ENCODE assay signal across 11 mouse cellular contexts in the genomic region with DNA sequence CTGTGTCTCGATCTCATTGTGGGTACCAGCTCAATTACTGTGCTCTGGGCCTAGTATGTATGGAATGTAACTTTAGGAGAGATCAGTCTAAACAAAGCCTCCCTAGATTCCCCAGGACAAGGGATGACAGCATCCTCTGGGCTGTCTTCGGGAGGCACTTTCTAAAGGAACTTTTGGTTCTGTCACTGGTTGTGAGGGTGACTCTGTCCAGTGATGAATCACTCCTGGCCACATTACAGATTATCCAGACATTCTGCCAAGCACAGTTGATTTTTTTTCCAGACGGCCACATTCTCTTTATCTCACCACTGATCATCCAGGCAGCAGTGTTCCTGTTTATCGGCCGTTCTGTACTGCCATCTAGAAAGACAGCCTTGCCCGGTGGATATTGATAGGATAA.
A peak's percentile ranks its signal among the peaks of the same experiment; 100 is the strongest.
DNase-seq lines count a peak whose midpoint lies in the region; ATAC-seq and TF ChIP-seq lines count a peak whose summit lies in the region.
"Had no signal": no experiment of that assay in that cellular context is flagged by ENCODE, and none has a peak within 500 bp of the region (broad histone marks: within the 10 kb centered on the region; RNA-seq: fewer than 3 reads in every experiment).

No protein-coding gene starts in this region.

- DNase-seq in adrenal gland, adult (ENCODE audit: inconsistent age in 2 of 2, low spot score in 1 of 2): peak; percentile 26 to 64
- DNase-seq in adrenal gland, postnatal 25 days: no peak
- DNase-seq in intestine, embryonic 14.5 days (ENCODE audit: low spot score): no peak
- DNase-seq in brain, embryonic 14.5 days (ENCODE audit: low read depth): peak; percentile 22
- peak; percentile 21 for DNase-seq in lung, postnatal 10 days
- no peak for DNase-seq in spleen, adult 18-20 months
- DNase-seq: kidney, postnatal 10 days had no signal

- TF ChIP-seq POLR2A in brain, embryonic 14.5 days (IDR thresholded peaks at IDR 0.05; ENCODE audit: borderline replicate concordance, extremely low read depth, insufficient read depth, insufficient read length, poor library complexity, severe bottlenecking): no peak

- no peaks in the 10 kb centered on the region for H3K9me3 ChIP-seq in intestine, embryonic 14.5 days (ENCODE audit: control insufficient read depth, low read length)
- H3K9me3 ChIP-seq in intestine, postnatal 0 days (ENCODE audit: control insufficient read depth): no peaks in the 10 kb centered on the region
- H3K9me3 ChIP-seq: neural tube, embryonic 12.5 days had no signal

- no peak overlapping the region for H3K4me3 ChIP-seq in intestine, embryonic 14.5 days (ENCODE audit: low read depth, low read length)
- no peak overlapping the region for H3K4me3 ChIP-seq in intestine, postnatal 0 days (ENCODE audit: low read depth, low read length)
- H3K4me3 ChIP-seq: neural tube, embryonic 12.5 days had no signal

- ATAC-seq in intestine, embryonic 14.5 days (replicated peaks; ENCODE audit: low FRiP score, low TSS enrichment, low read depth): no peak
- no peak for ATAC-seq in intestine, postnatal 0 days
- ATAC-seq in inflammation-experienced regulatory T-cells, adult 6 months: no peak

- H3K9ac ChIP-seq in intestine, embryonic 14.5 days (ENCODE audit: low read length): no peak overlapping the region
- H3K9ac ChIP-seq in intestine, postnatal 0 days (ENCODE audit: low read depth, low read length): no peak overlapping the region
- H3K9ac ChIP-seq: neural tube, embryonic 12.5 days had no signal

- H3K27ac ChIP-seq in intestine, embryonic 14.5 days (ENCODE audit: low read depth): no peak overlapping the region
- no peak overlapping the region for H3K27ac ChIP-seq in intestine, postnatal 0 days (ENCODE audit: low read depth, low read length)
- H3K27ac ChIP-seq: macrophage; neural tube, embryonic 12.5 days had no signal

- peak overlapping the region; percentile 29 for H3K4me2 ChIP-seq in intestine, embryonic 14.5 days (ENCODE audit: low read length)
- H3K4me2 ChIP-seq in intestine, postnatal 0 days (replicated peaks; ENCODE audit: low read depth): no peak overlapping the region

- H3K27me3 ChIP-seq in intestine, embryonic 14.5 days (replicated peaks; ENCODE audit: control insufficient read depth, insufficient read depth, low read length): no peaks in the 10 kb centered on the region
- no peaks in the 10 kb centered on the region for H3K27me3 ChIP-seq in intestine, postnatal 0 days (replicated peaks; ENCODE audit: control insufficient read depth, insufficient read depth, low read length)
- H3K27me3 ChIP-seq: neural tube, embryonic 12.5 days had no signal

- no peak for TF ChIP-seq CTCF in intestine, postnatal 0 days (IDR thresholded peaks at IDR 0.05; ENCODE audit: low read depth)
- TF ChIP-seq CTCF in brain, embryonic 14.5 days (IDR thresholded peaks at IDR 0.05; ENCODE audit: borderline replicate concordance, extremely low read depth, insufficient read depth, insufficient read length): no peak

- WGBS in intestine, embryonic 14.5 days: 5% methylated on average over 6 of the region's 6 CpGs
- 4% methylated on average over 6 of the region's 6 CpGs for WGBS in intestine, postnatal 0 days

- no peaks in the 10 kb centered on the region for H3K36me3 ChIP-seq in intestine, embryonic 14.5 days (ENCODE audit: control insufficient read depth, insufficient read depth, low read length)
- H3K36me3 ChIP-seq in intestine, postnatal 0 days (ENCODE audit: control insufficient read depth, insufficient read depth): no peaks in the 10 kb centered on the region
- H3K36me3 ChIP-seq: neural tube, embryonic 12.5 days had no signal

- H3K4me1 ChIP-seq in intestine, embryonic 14.5 days (replicated peaks; ENCODE audit: control insufficient read depth, insufficient read depth, low read length): peaks cover 29% of the 10 kb centered on the region
- peaks cover 7% of the 10 kb centered on the region; the same call in 1 of the 2 replicates for H3K4me1 ChIP-seq in intestine, postnatal 0 days (replicated peaks; ENCODE audit: control insufficient read depth, insufficient read depth, low read length)

Comparison
In these comparisons a context has a peak if more than half of its experiments do, and no peak if none do; other contexts are left out.
1. DNase-seq: peak in adrenal gland, adult (2 of 2), brain, embryonic 14.5 days (single experiment) and lung, postnatal 10 days (single experiment); none in adrenal gland, postnatal 25 days (single experiment), intestine, embryonic 14.5 days (single experiment) and spleen, adult 18-20 months (0 of 2).